In genomic region chr7:132759926-132760325, GRCm38 (mm10) we compare ENCODE assay signal across 11 mouse cellular contexts. TPM values are rescaled to one million over a fixed set of nuclear protein-coding genes. Genes with fewer than 3 reads are reported as not detected.
DNase-seq lines count a peak whose midpoint lies in the region; ATAC-seq and TF ChIP-seq lines count a peak whose summit lies in the region.
"Had no signal": no experiment of that assay in that cellular context is flagged by ENCODE, and none has a peak within 500 bp of the region (broad histone marks: within the 10 kb centered on the region; RNA-seq: fewer than 3 reads in every experiment).

No protein-coding gene starts in this region.

- TF ChIP-seq EP300 in ES-Bruce4 (IDR thresholded peaks at IDR 0.05; ENCODE audit: insufficient read depth, low read depth, low read length), result no peak

- no peak overlapping the region for H3K4me3 ChIP-seq in forebrain, embryonic 10.5 days
- no peak overlapping the region for H3K4me3 ChIP-seq in forebrain, embryonic 11.5 days (ENCODE audit: low read depth, low read length)
- H3K4me3 ChIP-seq in ES-Bruce4 (ENCODE audit: low read depth, low read length), result 0 out of 2 replicates have a peak overlapping the region, but pooled peaks have one; percentile 24
- no peak overlapping the region for H3K4me3 ChIP-seq in forebrain, postnatal 0 days (ENCODE audit: low read depth, low read length)
- H3K4me3 ChIP-seq: limb, embryonic 13.5 days had no signal

- no peak for ATAC-seq in forebrain, embryonic 11.5 days (replicated peaks; ENCODE audit: low FRiP score)
- ATAC-seq in forebrain, postnatal 0 days, result no peak

- H3K4me2 ChIP-seq in forebrain, embryonic 11.5 days (ENCODE audit: low read depth, low read length, severe bottlenecking), result no peak overlapping the region
- H3K4me2 ChIP-seq in forebrain, postnatal 0 days (ENCODE audit: low read depth), result no peak overlapping the region
- H3K4me2 ChIP-seq: limb, embryonic 13.5 days had no signal

- peaks cover 82% of the 10 kb centered on the region for H3K36me3 ChIP-seq in forebrain, embryonic 10.5 days (replicated peaks)
- H3K36me3 ChIP-seq in forebrain, embryonic 11.5 days (ENCODE audit: control insufficient read depth, insufficient read depth, low read length), result no peaks in the 10 kb centered on the region
- H3K36me3 ChIP-seq in ES-Bruce4 (ENCODE audit: control insufficient read depth, insufficient read depth, low read length, poor library complexity, severe bottlenecking), result no peaks in the 10 kb centered on the region
- H3K36me3 ChIP-seq in forebrain, postnatal 0 days (ENCODE audit: insufficient read depth), result peaks cover 9% of the 10 kb centered on the region

- intact Hi-C loops in heart, postnatal 14 days (cut with DNase I), result no loop called here

- no peak for TF ChIP-seq POLR2A in ES-Bruce4 (IDR thresholded peaks at IDR 0.05; ENCODE audit: insufficient read depth, low read length)

- H3K27me3 ChIP-seq in forebrain, embryonic 10.5 days (ENCODE audit: poor library complexity, severe bottlenecking), result no peaks in the 10 kb centered on the region
- H3K27me3 ChIP-seq in forebrain, embryonic 11.5 days (ENCODE audit: control insufficient read depth, insufficient read depth, low read length), result no peaks in the 10 kb centered on the region
- no peaks in the 10 kb centered on the region for H3K27me3 ChIP-seq in ES-Bruce4 (ENCODE audit: control insufficient read depth, insufficient read depth, low read length, poor library complexity, severe bottlenecking)
- H3K27me3 ChIP-seq in forebrain, postnatal 0 days (ENCODE audit: insufficient read depth, low read length), result no peaks in the 10 kb centered on the region
- H3K27me3 ChIP-seq: limb, embryonic 13.5 days had no signal

- TF ChIP-seq CTCF in ES-Bruce4 (IDR thresholded peaks at IDR 0.05; ENCODE audit: low read depth, low read length), result no peak
- no peak for TF ChIP-seq CTCF in forebrain, postnatal 0 days (IDR thresholded peaks at IDR 0.05; ENCODE audit: low read depth)

- H3K9me3 ChIP-seq in forebrain, embryonic 10.5 days, result no peaks in the 10 kb centered on the region
- no peaks in the 10 kb centered on the region for H3K9me3 ChIP-seq in forebrain, embryonic 11.5 days (ENCODE audit: control insufficient read depth, low read length)
- H3K9me3 ChIP-seq in ES-Bruce4 (replicated peaks; ENCODE audit: control insufficient read depth, insufficient read depth, low read length, poor library complexity, severe bottlenecking), result no peaks in the 10 kb centered on the region
- H3K9me3 ChIP-seq in forebrain, postnatal 0 days (ENCODE audit: low read length), result no peaks in the 10 kb centered on the region
- H3K9me3 ChIP-seq: G1E; limb, embryonic 13.5 days had no signal

- DNase-seq in forebrain, embryonic 10.5 days (ENCODE audit: extremely low spot score, low spot score), result no peak
- DNase-seq in forebrain, embryonic 11.5 days (ENCODE audit: low spot score), result no peak
- peak; percentile 89 for DNase-seq in cerebellum, adult 9-11 months
- DNase-seq in forebrain, postnatal 0 days, result no peak
- DNase-seq in ovary, postnatal 14 days (ENCODE audit: low spot score), result no peak
- DNase-seq in kidney, adult 18-20 months, result no peak
- no peak for DNase-seq in heart, postnatal 14 days
- DNase-seq: lung, adult 2 months had no signal

- H3K4me1 ChIP-seq in forebrain, embryonic 10.5 days, result peaks cover 8% of the 10 kb centered on the region
- H3K4me1 ChIP-seq in forebrain, embryonic 11.5 days (replicated peaks; ENCODE audit: control insufficient read depth, insufficient read depth, low read length), result no peaks in the 10 kb centered on the region
- no peaks in the 10 kb centered on the region for H3K4me1 ChIP-seq in ES-Bruce4 (ENCODE audit: control insufficient read depth, insufficient read depth, low read length)
- no peaks in the 10 kb centered on the region for H3K4me1 ChIP-seq in forebrain, postnatal 0 days (ENCODE audit: insufficient read depth)

- 93% methylated on average over 6 of the region's 6 CpGs for WGBS in forebrain, embryonic 10.5 days
- 85% methylated on average over 6 of the region's 6 CpGs for WGBS in forebrain, embryonic 11.5 days
- WGBS in forebrain, postnatal 0 days, result 55% methylated on average over 6 of the region's 6 CpGs

- peak overlapping the region; percentile 62; the same call in 1 of the 2 replicates for H3K27ac ChIP-seq in forebrain, embryonic 10.5 days
- H3K27ac ChIP-seq in forebrain, embryonic 11.5 days (ENCODE audit: low read depth, low read length), result no peak overlapping the region
- H3K27ac ChIP-seq in ES-Bruce4 (ENCODE audit: insufficient read depth, low read length), result no peak overlapping the region
- peak overlapping the region; percentile 40; the same call in 1 of the 2 replicates for H3K27ac ChIP-seq in forebrain, postnatal 0 days (ENCODE audit: low read depth, low read length)
- H3K27ac ChIP-seq: limb, embryonic 13.5 days had no signal

- H3K9ac ChIP-seq in forebrain, embryonic 11.5 days (ENCODE audit: low read length), result no peak overlapping the region
- H3K9ac ChIP-seq in ES-Bruce4 (ENCODE audit: low read depth, poor library complexity, severe bottlenecking), result no peak overlapping the region
- H3K9ac ChIP-seq in forebrain, postnatal 0 days, result no peak overlapping the region
- H3K9ac ChIP-seq: limb, embryonic 13.5 days had no signal

RNA-seq across cellular contexts. Expression of gene Fam53b, which starts 53.8 kb away (rescaled TPM):
- 39.4 and 39.5 TPM in 2 replicates for polyA plus RNA-seq in forebrain, embryonic 10.5 days (2016; fragmentation: Nextera tagmentation; extraction: Ambion mirVana)
- polyA plus RNA-seq in forebrain, embryonic 11.5 days (2014; fragmentation: Nextera tagmentation; extraction: Ambion mirVana), result 44.3 and 45.5 TPM in 2 replicates
- 10.0 and 10.4 TPM in 2 replicates for polyA plus RNA-seq in ES-Bruce4 (2011; ENCODE audit: insufficient read depth, insufficient read length, low read depth, missing spikeins)
- 5.6 and 15.4 TPM in 2 replicates for total RNA-seq in forebrain, postnatal 0 days (2014; rRNA removed)
- polyA plus RNA-seq in forebrain, postnatal 0 days (2015; fragmentation: Nextera tagmentation; extraction: Ambion mirVana), result 5.6 and 5.8 TPM in 2 replicates
- total RNA-seq in heart, postnatal 14 days (2021), result 10 to 100 TPM; 29.2 to 34.1 TPM

Comparison
In these comparisons a context has a peak if more than half of its experiments do, and no peak if none do; other contexts are left out.
1. H3K27ac ChIP-seq: peak in forebrain, embryonic 10.5 days (single experiment) and forebrain, postnatal 0 days (single experiment); none in forebrain, embryonic 11.5 days (single experiment) and ES-Bruce4 (single experiment).